Mouse (Mus musculus) hindbrain, embryonic 16.5 days (tissue): ENCODE results near the gene Ppp2r5e. TPM values are rescaled to one million over a fixed set of nuclear protein-coding genes. Genes with fewer than 3 reads are reported as not detected.
A peak's percentile ranks its signal among the peaks of the same experiment; 100 is the strongest.

Experiments used
- ATAC-seq: fragments of 200-750 bp; cut with Nextera tagmentation; 2 replicates; pipeline ENCODE4 v1.8.0; 2017; ENCODE audit warnings: moderate TSS enrichment, moderate library complexity
- H3K27ac ChIP-seq: fragments of 300-500 bp; sonication (generic); 2 replicates; pipeline ENCODE4 v1.5.1; 2014; ENCODE audit warnings: low read depth, mild to moderate bottlenecking, control low read depth, low read length, moderate library complexity
- H3K27me3 ChIP-seq: fragments of 300-500 bp; sonication (generic); replicated peaks from 2 replicates; pipeline ENCODE4 v1.6.1; 2014; ENCODE audit warnings: low read length; ENCODE audit not compliant: control insufficient read depth, insufficient read depth
- H3K36me3 ChIP-seq: fragments of 300-500 bp; sonication (generic); 2 replicates; pipeline ENCODE4 v1.6.1; 2014; ENCODE audit warnings: mild to moderate bottlenecking, low read length, moderate library complexity, mixed read lengths; ENCODE audit not compliant: control insufficient read depth, insufficient read depth
- H3K4me1 ChIP-seq: fragments of 300-500 bp; sonication (generic); 2 replicates; pipeline ENCODE4 v1.6.1; 2014; ENCODE audit warnings: low read depth, low read length; ENCODE audit not compliant: control insufficient read depth, insufficient read depth
- H3K4me2 ChIP-seq: fragments of 300-500 bp; sonication (generic); 2 replicates; pipeline ENCODE4 v1.6.1; 2014; ENCODE audit warnings: mild to moderate bottlenecking, low read length, control low read depth, moderate library complexity
- H3K4me3 ChIP-seq: fragments of 300-500 bp; sonication (generic); 2 replicates; pipeline ENCODE4 v1.5.1; 2014; ENCODE audit warnings: mild to moderate bottlenecking, low read length, control low read depth, moderate library complexity
- H3K9ac ChIP-seq: fragments of 300-500 bp; sonication (generic); 2 replicates; pipeline ENCODE4 v1.6.1; 2014; ENCODE audit warnings: low read depth, mild to moderate bottlenecking, control low read depth, low read length, moderate library complexity
- H3K9me3 ChIP-seq: fragments of 300-500 bp; sonication (generic); 2 replicates; pipeline ENCODE4 v1.6.1; 2014; ENCODE audit warnings: mild to moderate bottlenecking, low read length, moderate library complexity; ENCODE audit not compliant: control insufficient read depth
- WGBS: fragments of 180-500 bp; shearing (Covaris S2); extraction: QIAGEN DNeasy Blood & Tissue Kit; methylation state at CpG from one replicate; pipeline ENCODE4 v1.1.7; 2014; 5-methylcytosine and 5-hydroxymethylcytosine counted together
- polyA plus RNA-seq: library from polyadenylated mRNA; unstranded; fragments of >200 nt; fragmentation: Nextera tagmentation; extraction: Ambion mirVana; gene quantifications from 2 replicates; pipeline ENCODE4 v1.2.1, GENCODE M21; 2015

Ppp2r5e gene
- polyA plus RNA-seq = 14.5 and 15.5 TPM in 2 replicates

DNA sequence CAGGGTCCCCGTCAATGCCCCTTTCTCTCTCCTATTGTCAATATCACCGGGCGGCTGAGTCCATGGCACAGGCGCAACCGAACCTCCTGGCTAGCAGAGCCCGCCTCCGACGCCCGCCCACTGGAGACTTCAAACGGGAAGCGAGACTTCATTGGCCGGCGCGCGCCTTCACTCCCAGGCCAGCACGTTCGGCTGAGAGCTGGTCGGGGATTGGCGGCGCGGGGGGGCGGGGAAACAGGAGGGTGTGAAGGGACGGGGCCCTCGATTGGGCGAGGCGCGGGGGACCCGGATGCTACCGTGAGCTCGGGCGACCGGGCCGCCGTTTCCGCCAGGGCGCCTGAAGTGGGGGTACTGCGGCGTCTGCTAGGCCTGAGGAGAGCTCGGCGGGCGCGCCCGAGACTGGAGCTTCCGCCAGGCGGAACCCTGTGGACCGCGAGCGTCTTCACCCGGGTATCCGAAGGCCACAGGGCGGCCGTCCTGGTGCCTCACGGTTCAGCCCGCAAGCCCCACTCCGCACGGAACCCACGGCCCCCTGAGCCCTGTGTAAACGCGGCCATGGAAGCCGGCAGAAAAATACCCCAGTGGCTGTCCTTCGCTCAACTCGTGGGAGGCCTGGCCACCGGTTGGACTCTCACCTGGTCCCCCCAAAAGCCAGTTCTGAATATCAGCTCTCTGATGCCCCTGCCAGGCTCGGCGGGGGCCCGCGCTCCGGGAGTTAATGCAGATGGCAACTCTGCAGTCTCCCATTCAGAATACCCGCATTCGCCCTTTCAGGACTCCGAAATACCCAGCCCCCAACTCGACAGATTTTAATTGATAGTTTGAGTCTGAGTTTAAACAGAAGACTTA lies at the start of gene Ppp2r5e:
Ppp2r5e (minus strand) TSS at position 92 of the 849 bp plus-strand sequence.
- under 1% methylated on average over 68 of the region's 72 CpGs for WGBS
- Histone ChIP-seq H3K36me3 (no peaks in the 10 kb centered on the region), H3K27ac (peak within 1 kb of the TSS; percentile 97), H3K9me3 (no peaks in the 10 kb centered on the region), H3K4me2 (peak within 1 kb of the TSS; percentile 80), H3K4me3 (peak within 1 kb of the TSS; percentile 98), H3K27me3 (no peaks in the 10 kb centered on the region), H3K4me1 (peaks cover 14% of the 10 kb centered on the region), H3K9ac (peak within 1 kb of the TSS; percentile 99)
- peak; percentile 99 for ATAC-seq

DNA sequence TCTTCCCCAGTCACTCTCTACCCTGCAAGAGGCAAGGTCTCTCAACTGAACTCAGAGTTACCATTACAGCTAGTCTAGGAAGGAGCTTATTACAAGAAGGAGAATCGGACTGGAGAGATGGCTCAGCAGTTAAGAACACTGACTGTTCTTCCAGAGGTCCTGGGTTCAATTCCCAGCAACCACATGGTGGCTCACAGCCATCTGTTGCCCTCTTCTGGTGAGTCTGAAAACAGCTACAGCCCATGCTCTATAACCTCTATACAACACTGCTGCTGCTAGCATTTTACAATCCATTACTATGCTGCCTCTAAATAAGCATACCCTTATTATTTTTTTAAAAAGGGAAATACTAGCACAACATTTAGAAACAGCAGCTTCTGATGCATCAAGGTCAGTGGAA lies 49.7 kb upstream of the Ppp2r5e start:
- Histone ChIP-seq H3K9me3 (no peaks in the 10 kb centered on the region), H3K36me3 (no peaks in the 10 kb centered on the region), H3K9ac (no peak overlapping the region), H3K27ac (no peak overlapping the region), H3K4me1 (peaks cover 9% of the 10 kb centered on the region), H3K4me3 (no peak overlapping the region), H3K27me3 (no peaks in the 10 kb centered on the region), H3K4me2 (no peak overlapping the region)
- 100% methylated on average over 1 of the region's 1 CpGs for WGBS
- ATAC-seq = no peak

- no peak overlapping the region for H3K4me2 ChIP-seq
- no peak overlapping the region for H3K9ac ChIP-seq
- H3K27ac ChIP-seq = no peak overlapping the region
- ATAC-seq = no peak
- H3K4me3 ChIP-seq = no peak overlapping the region
- H3K27me3 ChIP-seq = no peaks in the 10 kb centered on the region
- 100% methylated on average over 1 of the region's 1 CpGs for WGBS
- H3K4me1 ChIP-seq = no peaks in the 10 kb centered on the region
- no peaks in the 10 kb centered on the region for H3K9me3 ChIP-seq
- no peaks in the 10 kb centered on the region for H3K36me3 ChIP-seq
These were observed 45.7 kb upstream of the Ppp2r5e start for GRCm38 (mm10) chr12:75641726-75642125.

- Histone ChIP-seq H3K4me1 (no peaks in the 10 kb centered on the region), H3K4me2 (no peak overlapping the region), H3K9ac (no peak overlapping the region), H3K9me3 (no peaks in the 10 kb centered on the region), H3K27me3 (no peaks in the 10 kb centered on the region), H3K36me3 (no peaks in the 10 kb centered on the region), H3K4me3 (no peak overlapping the region), H3K27ac (no peak overlapping the region)
- WGBS = 81% methylated on average over 2 of the region's 2 CpGs
- no peak for ATAC-seq
These were observed 42.3 kb upstream of the Ppp2r5e start for GRCm38 (mm10) chr12:75638345-75638744.

GRCm38 (mm10) chr12:75637103-75637502 lies 41.1 kb upstream of the Ppp2r5e start:
- no peak overlapping the region for H3K4me3 ChIP-seq
- no peak overlapping the region for H3K4me2 ChIP-seq
- no peaks in the 10 kb centered on the region for H3K36me3 ChIP-seq
- H3K9me3 ChIP-seq = no peaks in the 10 kb centered on the region
- no peak for ATAC-seq
- H3K4me1 ChIP-seq = no peaks in the 10 kb centered on the region
- H3K27ac ChIP-seq = no peak overlapping the region
- no peaks in the 10 kb centered on the region for H3K27me3 ChIP-seq
- no peak overlapping the region for H3K9ac ChIP-seq
- whole genome bisulfite sequencing = 86% methylated on average over 3 of the region's 3 CpGs

GRCm38 (mm10) chr12:75635771-75636430 lies 39.9 kb upstream of the Ppp2r5e start:
- H3K4me1 ChIP-seq = no peaks in the 10 kb centered on the region
- 91% methylated on average over 10 of the region's 10 CpGs for WGBS
- no peak overlapping the region for H3K4me3 ChIP-seq
- no peak overlapping the region for H3K9ac ChIP-seq
- H3K36me3 ChIP-seq = no peaks in the 10 kb centered on the region
- ATAC-seq = no peak
- H3K4me2 ChIP-seq = no peak overlapping the region
- H3K27ac ChIP-seq = no peak overlapping the region
- H3K27me3 ChIP-seq = no peaks in the 10 kb centered on the region
- H3K9me3 ChIP-seq = no peaks in the 10 kb centered on the region

- Histone ChIP-seq H3K27ac (no peak overlapping the region), H3K9ac (no peak overlapping the region), H3K9me3 (no peaks in the 10 kb centered on the region), H3K36me3 (no peaks in the 10 kb centered on the region), H3K27me3 (no peaks in the 10 kb centered on the region), H3K4me3 (no peak overlapping the region), H3K4me1 (no peaks in the 10 kb centered on the region), H3K4me2 (no peak overlapping the region)
- WGBS = 64% methylated on average over 1 of the region's 1 CpGs
- ATAC-seq = no peak
These were observed 33.6 kb upstream of the Ppp2r5e start for GRCm38 (mm10) chr12:75629618-75630017.

DNA sequence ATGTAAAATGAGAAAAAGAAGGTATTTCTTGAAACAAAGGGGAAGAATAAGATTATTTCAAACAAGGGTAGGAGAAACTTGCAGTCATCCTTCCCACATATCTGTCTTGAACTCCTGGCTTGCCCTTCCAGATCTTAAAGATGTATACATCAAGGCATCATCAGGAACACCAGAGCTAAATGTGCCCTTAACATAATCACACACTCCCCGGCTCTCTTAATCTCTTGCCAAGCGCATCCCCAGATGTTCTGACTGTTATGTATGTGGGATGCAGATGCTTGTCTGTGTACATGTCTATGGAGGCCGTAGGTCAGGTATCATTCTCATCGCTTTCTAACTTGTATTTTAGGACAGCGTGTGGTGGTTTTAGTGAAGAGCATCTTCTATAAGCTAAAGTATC lies 27.2 kb upstream of the Ppp2r5e start:
- H3K4me3 ChIP-seq = no peak overlapping the region
- WGBS = 95% methylated on average over 5 of the region's 5 CpGs
- no peak for ATAC-seq

DNA sequence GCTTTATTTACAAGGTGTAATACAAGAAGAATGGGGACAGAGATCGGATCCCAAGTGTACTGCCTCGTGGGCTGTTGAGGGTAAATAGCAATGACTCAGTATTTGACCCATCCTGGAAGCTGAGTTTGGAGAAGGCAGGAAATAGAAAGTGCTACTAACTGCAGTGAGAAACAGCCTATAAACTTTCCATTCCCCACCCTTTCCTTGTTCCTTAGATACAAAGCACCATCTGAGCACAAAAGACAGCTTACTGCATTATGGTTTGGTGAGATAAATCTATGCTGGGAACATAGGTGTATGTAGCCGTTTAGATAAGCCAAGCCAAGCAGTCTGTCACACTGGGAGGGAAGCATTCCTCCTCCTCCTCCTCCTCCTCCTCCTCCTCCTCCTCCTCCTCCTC lies 26.8 kb upstream of the Ppp2r5e start:
- Histone ChIP-seq H3K36me3 (no peaks in the 10 kb centered on the region), H3K4me2 (no peak overlapping the region), H3K27ac (no peak overlapping the region), H3K9me3 (no peaks in the 10 kb centered on the region), H3K4me3 (no peak overlapping the region), H3K4me1 (no peaks in the 10 kb centered on the region), H3K27me3 (no peaks in the 10 kb centered on the region), H3K9ac (no peak overlapping the region)
- WGBS = 84% methylated on average over 3 of the region's 3 CpGs
- ATAC-seq = no peak

More for the DNA sequence above, 27.2 kb upstream of the Ppp2r5e start:
- Histone ChIP-seq H3K36me3 (no peaks in the 10 kb centered on the region), H3K4me1 (no peaks in the 10 kb centered on the region), H3K4me2 (no peak overlapping the region), H3K27ac (no peak overlapping the region), H3K27me3 (no peaks in the 10 kb centered on the region), H3K9ac (no peak overlapping the region), H3K9me3 (no peaks in the 10 kb centered on the region)
